Mouse (Mus musculus): ENCODE data around the gene Aqp7. TPM values are rescaled to one million over a fixed set of nuclear protein-coding genes. Genes with fewer than 3 reads are reported as not detected.

Aqp7 gene
- 0.09 TPM in 1 of 2 replicates, not detected in the other for polyA plus RNA-seq (2016; fragmentation: Nextera tagmentation; extraction: Ambion mirVana)

DNA sequence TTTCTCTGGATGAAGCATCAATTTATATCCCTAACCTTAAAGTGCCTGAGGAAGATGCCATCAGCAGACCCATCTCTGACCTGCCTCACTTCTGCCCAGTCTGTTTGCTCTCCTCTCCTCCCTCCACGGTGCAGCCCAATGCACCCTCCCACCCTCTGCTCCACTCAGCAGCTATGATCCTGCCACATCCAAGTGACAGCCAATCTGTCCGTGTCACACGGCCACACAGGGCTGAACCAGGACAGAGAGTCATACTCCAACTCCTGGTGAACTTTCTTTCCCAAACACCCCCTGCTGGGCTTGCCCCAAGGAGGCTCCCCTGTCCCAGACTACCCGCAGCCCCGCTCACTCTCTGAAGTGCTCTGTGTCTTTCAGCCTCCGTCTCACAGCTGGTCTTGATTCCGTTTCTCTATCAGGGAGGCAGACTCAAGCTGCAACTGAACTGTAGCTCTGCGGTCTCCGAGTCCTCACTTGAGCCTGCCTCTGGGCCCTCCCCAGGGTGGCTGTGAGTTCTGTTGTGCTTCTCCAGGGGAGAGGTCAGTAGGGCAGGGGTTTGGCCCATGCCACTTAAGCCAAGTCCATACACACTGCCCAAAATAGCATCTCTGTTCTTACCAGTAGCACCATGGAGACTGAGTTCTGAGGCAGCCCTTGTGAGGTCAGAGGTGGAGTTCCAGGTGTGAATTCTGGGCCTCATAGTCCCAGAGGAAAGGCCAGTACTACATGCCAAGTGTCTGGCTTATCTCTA lies at the start of gene Aqp7:
TSS of gene Aqp7 (minus strand) at position 616 of the 748 bp plus-strand sequence.
- H3K9ac ChIP-seq = no peak within 1 kb of the TSS
- H3K4me3 ChIP-seq = no peak within 1 kb of the TSS
- H3K4me1 ChIP-seq (replicated peaks) = peaks cover 31% of the 10 kb centered on the region
- H3K27ac ChIP-seq (ENCODE audit: poor library complexity, severe bottlenecking) = no peak within 1 kb of the TSS
- no peak within 1 kb of the TSS for H3K4me2 ChIP-seq
- no peaks in the 10 kb centered on the region for H3K9me3 ChIP-seq (replicated peaks)
- H3K27me3 ChIP-seq (replicated peaks) = no peaks in the 10 kb centered on the region
- no peak; the same call in 1 of the 2 replicates for ATAC-seq (ENCODE audit: insufficient number of reproducible peaks, low FRiP score)
- WGBS = 19% methylated on average over 9 of the region's 9 CpGs
- no peaks in the 10 kb centered on the region for H3K36me3 ChIP-seq

GRCm38 (mm10) chr4:41097381-41097780 lies 49.4 kb upstream of the Aqp7 start:
- 52% methylated on average over 13 of the region's 13 CpGs for WGBS
- H3K27me3 ChIP-seq (replicated peaks) = peaks cover 29% of the 10 kb centered on the region
- H3K27ac ChIP-seq (ENCODE audit: poor library complexity, severe bottlenecking) = no peak overlapping the region
- peaks cover 50% of the 10 kb centered on the region for H3K4me1 ChIP-seq (replicated peaks)
- no peaks in the 10 kb centered on the region for H3K9me3 ChIP-seq (replicated peaks)
- H3K4me2 ChIP-seq = peak overlapping the region; percentile 97
- peak overlapping the region; percentile 51 for H3K4me3 ChIP-seq
- no peaks in the 10 kb centered on the region for H3K36me3 ChIP-seq
- H3K9ac ChIP-seq = peak overlapping the region; percentile 64
- no peak for ATAC-seq (ENCODE audit: insufficient number of reproducible peaks, low FRiP score)

DNA sequence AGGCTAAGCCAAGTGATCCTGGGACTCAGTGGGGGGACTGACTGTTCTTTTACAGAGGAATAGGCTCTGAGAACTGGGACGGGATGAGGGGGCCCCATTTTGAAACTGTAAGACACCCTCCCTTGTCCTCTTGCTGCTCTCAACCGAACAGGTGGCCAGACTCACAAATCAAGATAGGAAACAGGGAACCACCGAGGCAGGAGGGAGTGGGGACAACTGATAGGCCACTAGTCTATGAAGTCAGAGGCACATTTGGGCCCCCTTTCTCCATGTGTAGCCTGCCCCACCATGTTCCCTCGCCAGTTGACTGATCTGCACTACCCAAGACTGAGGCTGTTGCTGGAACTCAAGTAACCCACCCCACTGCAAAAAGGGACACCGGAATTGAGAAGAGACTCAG lies 48.9 kb upstream of the Aqp7 start:
- 67% methylated on average over 5 of the region's 5 CpGs for WGBS
- Histone ChIP-seq H3K4me3 (peak overlapping the region; percentile 17; the same call in 1 of the 2 replicates), H3K9ac (0 out of 2 replicates have a peak overlapping the region, but pooled peaks have one; percentile 29), H3K4me2 (peak overlapping the region; percentile 97), H3K27me3 (replicated peaks) (peaks cover 29% of the 10 kb centered on the region), H3K36me3 (no peaks in the 10 kb centered on the region), H3K4me1 (replicated peaks) (peaks cover 50% of the 10 kb centered on the region), H3K27ac (ENCODE audit: poor library complexity, severe bottlenecking) (no peak overlapping the region), H3K9me3 (replicated peaks) (no peaks in the 10 kb centered on the region)
- ATAC-seq (ENCODE audit: insufficient number of reproducible peaks, low FRiP score) = 0 out of 2 replicates have a peak, but pooled peaks have one; percentile 18

DNA sequence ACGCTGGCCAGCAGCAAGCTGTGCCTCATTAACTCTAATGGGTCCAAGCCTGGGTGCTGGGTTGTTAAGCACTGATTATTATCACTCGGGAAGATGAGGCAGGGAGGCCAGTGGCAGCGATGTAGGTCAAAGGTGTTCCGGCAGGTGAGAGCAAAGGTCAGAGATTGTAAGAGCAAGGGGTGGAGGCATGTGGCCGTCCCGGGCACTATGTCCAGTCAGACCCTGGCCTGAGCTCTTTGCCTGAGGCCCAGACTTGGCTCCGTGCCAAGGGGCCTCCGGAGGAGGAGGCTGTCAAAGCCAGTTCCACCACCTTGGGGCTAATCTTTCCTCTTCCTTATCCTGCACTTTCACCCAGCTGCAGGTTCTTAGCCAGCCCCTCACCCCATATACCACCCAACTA lies 48.2 kb upstream of the Aqp7 start:
- no peaks in the 10 kb centered on the region for H3K9me3 ChIP-seq (replicated peaks)
- H3K4me3 ChIP-seq = no peak overlapping the region; the same call in 1 of the 2 replicates
- peaks cover 50% of the 10 kb centered on the region for H3K4me1 ChIP-seq (replicated peaks)
- 45% methylated on average over 8 of the region's 8 CpGs for WGBS
- H3K4me2 ChIP-seq = peak overlapping the region; percentile 97
- 0 out of 2 replicates have a peak, but pooled peaks have one; percentile 27 for ATAC-seq (ENCODE audit: insufficient number of reproducible peaks, low FRiP score)
- H3K27ac ChIP-seq (ENCODE audit: poor library complexity, severe bottlenecking) = no peak overlapping the region
- H3K36me3 ChIP-seq = no peaks in the 10 kb centered on the region
- H3K27me3 ChIP-seq (replicated peaks) = peaks cover 34% of the 10 kb centered on the region
- no peak overlapping the region for H3K9ac ChIP-seq

DNA sequence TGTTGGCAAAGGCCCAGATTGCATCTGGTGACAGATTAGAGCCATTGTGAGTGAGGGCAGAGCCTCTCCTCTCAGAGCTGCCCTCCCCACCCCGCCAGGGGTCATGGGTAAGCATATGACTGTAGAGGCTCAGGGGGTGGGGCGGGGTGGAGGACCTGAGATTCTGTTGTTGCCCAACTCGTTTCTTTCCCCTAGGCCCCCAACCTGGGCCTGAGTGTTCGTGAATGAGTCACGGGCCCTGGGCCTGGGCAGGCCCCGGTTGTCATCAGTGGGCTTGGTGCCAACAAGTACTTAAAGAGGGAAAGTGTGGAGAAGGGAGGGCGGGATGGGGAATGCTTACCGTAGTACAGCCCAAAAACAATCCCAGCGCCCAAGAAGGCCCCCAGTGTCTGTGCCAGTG lies 46.4 kb upstream of the Aqp7 start:
- no peak overlapping the region for H3K9ac ChIP-seq
- H3K4me1 ChIP-seq (replicated peaks) = peaks cover 54% of the 10 kb centered on the region
- no peak overlapping the region for H3K4me3 ChIP-seq
- H3K36me3 ChIP-seq = no peaks in the 10 kb centered on the region
- 0 out of 2 replicates have a peak overlapping the region, but pooled peaks have one; percentile 6 for H3K4me2 ChIP-seq
- H3K27me3 ChIP-seq (replicated peaks) = peaks cover 29% of the 10 kb centered on the region
- 42% methylated on average over 9 of the region's 9 CpGs for WGBS
- no peaks in the 10 kb centered on the region for H3K9me3 ChIP-seq (replicated peaks)
- no peak overlapping the region for H3K27ac ChIP-seq (ENCODE audit: poor library complexity, severe bottlenecking)
- peak; percentile 43; the same call in 1 of the 2 replicates for ATAC-seq (ENCODE audit: insufficient number of reproducible peaks, low FRiP score)

- H3K4me3 ChIP-seq = no peak overlapping the region
- no peak overlapping the region for H3K27ac ChIP-seq (ENCODE audit: poor library complexity, severe bottlenecking)
- no peaks in the 10 kb centered on the region for H3K36me3 ChIP-seq
- no peak for ATAC-seq (ENCODE audit: insufficient number of reproducible peaks, low FRiP score)
- no peaks in the 10 kb centered on the region for H3K9me3 ChIP-seq (replicated peaks)
- no peak overlapping the region for H3K4me2 ChIP-seq
- H3K4me1 ChIP-seq (replicated peaks) = peaks cover 45% of the 10 kb centered on the region
- H3K9ac ChIP-seq = no peak overlapping the region
- H3K27me3 ChIP-seq (replicated peaks) = peaks cover 23% of the 10 kb centered on the region
- 63% methylated on average over 1 of the region's 1 CpGs for WGBS
Observed at GRCm38 (mm10) chr4:41092958-41093357, 45.0 kb upstream of the Aqp7 start.

GRCm38 (mm10) chr4:41091391-41091790 lies 43.5 kb upstream of the Aqp7 start:
- no peaks in the 10 kb centered on the region for H3K9me3 ChIP-seq (replicated peaks)
- H3K27ac ChIP-seq (ENCODE audit: poor library complexity, severe bottlenecking) = no peak overlapping the region
- H3K4me2 ChIP-seq = no peak overlapping the region
- no peak overlapping the region for H3K9ac ChIP-seq
- no peak for ATAC-seq (ENCODE audit: insufficient number of reproducible peaks, low FRiP score)
- WGBS = 33% methylated on average over 3 of the region's 3 CpGs
- H3K4me1 ChIP-seq (replicated peaks) = peaks cover 38% of the 10 kb centered on the region
- H3K27me3 ChIP-seq (replicated peaks) = 0 out of 2 replicates have a peak, but pooled peaks cover 11% of the 10 kb centered on the region
- H3K36me3 ChIP-seq = no peaks in the 10 kb centered on the region
- no peak overlapping the region for H3K4me3 ChIP-seq

DNA sequence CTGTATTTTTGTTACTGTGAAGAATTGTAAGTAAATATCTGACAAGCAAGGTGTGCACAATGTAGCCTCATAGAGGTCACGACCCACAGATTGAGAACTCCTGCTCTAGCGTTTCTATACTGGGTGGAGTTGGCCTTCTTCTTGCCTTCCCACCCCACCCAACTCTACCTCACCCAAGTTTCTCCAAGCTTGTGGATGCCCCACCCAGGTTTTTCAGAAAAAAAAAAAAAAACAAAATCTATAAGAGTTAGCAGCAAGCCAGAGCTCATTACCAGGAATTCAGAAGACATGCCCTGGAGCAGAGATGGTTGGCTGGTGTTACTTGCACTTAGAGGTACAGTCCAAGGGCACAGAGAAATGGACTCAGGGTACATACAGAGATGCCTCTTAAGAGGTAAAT lies 41.8 kb upstream of the Aqp7 start:
- Histone ChIP-seq H3K36me3 (no peaks in the 10 kb centered on the region), H3K9ac (no peak overlapping the region), H3K27me3 (replicated peaks) (0 out of 2 replicates have a peak, but pooled peaks cover 11% of the 10 kb centered on the region), H3K27ac (ENCODE audit: poor library complexity, severe bottlenecking) (no peak overlapping the region), H3K4me2 (no peak overlapping the region), H3K4me1 (replicated peaks) (peaks cover 21% of the 10 kb centered on the region), H3K4me3 (no peak overlapping the region), H3K9me3 (replicated peaks) (no peaks in the 10 kb centered on the region)
- 67% methylated on average over 2 of the region's 2 CpGs for WGBS
- no peak for ATAC-seq (ENCODE audit: insufficient number of reproducible peaks, low FRiP score)

GRCm38 (mm10) chr4:41089189-41089588 lies 41.2 kb upstream of the Aqp7 start:
- WGBS = 79% methylated on average over 4 of the region's 4 CpGs
- no peak for ATAC-seq (ENCODE audit: insufficient number of reproducible peaks, low FRiP score)

DNA sequence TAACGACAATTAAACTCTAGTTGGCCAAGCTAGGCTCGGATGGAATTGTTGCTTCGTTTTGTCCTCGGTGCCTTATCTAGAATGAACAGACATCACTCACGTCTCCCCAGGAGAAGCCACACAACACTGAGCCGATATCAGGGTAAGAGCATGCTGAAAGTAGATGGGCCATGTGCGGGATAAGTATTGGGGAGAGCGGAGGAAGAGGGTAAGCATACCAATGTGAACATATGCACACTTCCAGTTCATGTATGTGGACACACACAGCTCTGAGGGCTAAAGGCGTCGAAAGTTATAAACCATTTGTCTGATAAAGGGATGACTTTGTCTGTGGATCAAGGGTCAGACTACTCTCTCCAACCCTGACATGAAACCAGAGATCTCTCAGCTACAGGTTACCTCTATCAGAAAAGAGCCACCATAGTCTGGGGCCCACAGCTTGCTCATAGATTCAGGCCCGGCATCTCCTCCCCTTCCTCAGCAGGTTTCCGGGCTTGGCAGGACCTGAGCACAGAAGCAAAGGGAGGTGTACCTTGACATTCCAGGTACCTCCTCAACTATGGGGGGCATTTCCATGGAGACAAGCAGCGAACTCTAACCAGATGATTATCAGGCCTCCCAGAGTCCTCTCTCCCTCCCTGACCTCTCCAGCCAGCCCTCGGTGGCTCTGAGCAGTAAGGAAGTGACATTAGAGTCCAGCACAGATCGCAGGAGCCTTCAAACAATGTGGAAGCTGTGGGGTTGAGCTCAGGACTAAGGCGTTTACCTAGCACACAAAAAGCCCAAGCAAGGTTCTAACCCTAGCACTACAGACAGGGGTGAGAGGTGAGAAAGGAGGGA lies 39.7 kb upstream of the Aqp7 start:
- Histone ChIP-seq H3K4me1 (replicated peaks) (peaks cover 14% of the 10 kb centered on the region), H3K36me3 (no peaks in the 10 kb centered on the region), H3K4me2 (no peak overlapping the region), H3K9ac (no peak overlapping the region), H3K27ac (ENCODE audit: poor library complexity, severe bottlenecking) (peak overlapping the region; percentile 46), H3K27me3 (replicated peaks) (0 out of 2 replicates have a peak, but pooled peaks cover 20% of the 10 kb centered on the region), H3K9me3 (replicated peaks) (no peaks in the 10 kb centered on the region), H3K4me3 (no peak overlapping the region)
- peak; percentile 92 for ATAC-seq (ENCODE audit: insufficient number of reproducible peaks, low FRiP score)
- WGBS = 66% methylated on average over 16 of the region's 16 CpGs

More at GRCm38 (mm10) chr4:41089189-41089588, 41.2 kb upstream of the Aqp7 start:
- Histone ChIP-seq H3K27ac (ENCODE audit: poor library complexity, severe bottlenecking) (no peak overlapping the region), H3K4me2 (no peak overlapping the region), H3K36me3 (no peaks in the 10 kb centered on the region), H3K27me3 (replicated peaks) (0 out of 2 replicates have a peak, but pooled peaks cover 11% of the 10 kb centered on the region), H3K4me1 (replicated peaks) (peaks cover 16% of the 10 kb centered on the region), H3K9me3 (replicated peaks) (no peaks in the 10 kb centered on the region), H3K9ac (no peak overlapping the region), H3K4me3 (no peak overlapping the region)

DNA sequence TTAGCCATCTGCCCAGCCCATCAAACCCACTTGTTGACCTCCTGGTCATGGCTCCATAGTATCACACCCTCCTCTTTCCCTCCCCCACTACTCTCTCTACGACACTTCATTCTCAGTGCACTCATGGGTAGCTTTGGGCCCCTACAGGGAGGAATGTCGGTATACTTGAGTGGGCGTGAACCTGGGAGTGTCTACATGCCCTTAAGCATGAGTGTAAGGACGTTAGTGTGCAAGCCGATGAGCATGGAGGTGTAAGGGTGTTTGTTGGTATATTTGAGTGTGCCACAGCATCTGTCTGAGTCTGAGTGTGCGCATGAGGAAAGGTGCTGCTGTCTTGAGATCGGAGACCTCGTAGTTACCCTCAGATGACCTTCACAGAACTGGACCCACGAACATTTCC lies 39.0 kb upstream of the Aqp7 start:
- Histone ChIP-seq H3K9ac (no peak overlapping the region), H3K9me3 (replicated peaks) (no peaks in the 10 kb centered on the region), H3K27ac (ENCODE audit: poor library complexity, severe bottlenecking) (no peak overlapping the region), H3K4me1 (replicated peaks) (peaks cover 14% of the 10 kb centered on the region), H3K27me3 (replicated peaks) (0 out of 2 replicates have a peak, but pooled peaks cover 20% of the 10 kb centered on the region), H3K4me3 (no peak overlapping the region), H3K4me2 (no peak overlapping the region), H3K36me3 (no peaks in the 10 kb centered on the region)
- peak; percentile 58 for ATAC-seq (ENCODE audit: insufficient number of reproducible peaks, low FRiP score)
- 69% methylated on average over 9 of the region's 9 CpGs for WGBS

Measured in heart, embryonic 12.5 days (tissue).